ENCODE assay signal across 33 mouse cellular contexts in genomic region chr8:50310308-50310707, GRCm38 (mm10).
"Had no signal": no experiment of that assay in that cellular context is flagged by ENCODE, and none has a peak within 500 bp of the region (broad histone marks: within the 10 kb centered on the region; RNA-seq: fewer than 3 reads in every experiment).

No protein-coding gene starts in this region.

- H3K27me3 ChIP-seq: limb, embryonic 12.5 days; limb, embryonic 13.5 days; limb, embryonic 15.5 days; liver, embryonic 12.5 days; liver, embryonic 13.5 days; liver, embryonic 15.5 days; lung, embryonic 15.5 days; megakaryocyte, embryonic 14.5 days; midbrain, embryonic 12.5 days; midbrain, embryonic 13.5 days; midbrain, embryonic 15.5 days; neural tube, embryonic 12.5 days; neural tube, embryonic 13.5 days had no signal

- H3K36me3 ChIP-seq: limb, embryonic 10.5 days; limb, embryonic 12.5 days; limb, embryonic 13.5 days; limb, embryonic 15.5 days; liver, embryonic 12.5 days; liver, embryonic 13.5 days; liver, embryonic 15.5 days; lung, embryonic 15.5 days; midbrain, embryonic 10.5 days; midbrain, embryonic 12.5 days; midbrain, embryonic 13.5 days; midbrain, embryonic 15.5 days; neural tube, embryonic 12.5 days; neural tube, embryonic 13.5 days had no signal

- DNase-seq: left cerebral cortex, postnatal 4 days; liver; liver, embryonic 13.5 days; liver, postnatal 0 days; lung, adult 18-20 months; lung, adult 2 months; lung, embryonic 14.5 days; lung, postnatal 10 days; lung, postnatal 14 days; lung, postnatal 36 days; lung, postnatal 4 days; midbrain, embryonic 14.5 days had no signal

- ATAC-seq: liver, embryonic 12.5 days; liver, postnatal 0 days; lung, postnatal 0 days; midbrain, embryonic 13.5 days; midbrain, embryonic 15.5 days; midbrain, embryonic 16.5 days had no signal

- H3K9ac ChIP-seq: limb, embryonic 12.5 days; limb, embryonic 13.5 days; limb, embryonic 15.5 days; liver, embryonic 12.5 days; liver, embryonic 13.5 days; liver, embryonic 14.5 days; liver, embryonic 15.5 days; liver, postnatal 0 days; lung, embryonic 14.5 days; lung, embryonic 15.5 days; midbrain, embryonic 12.5 days; midbrain, embryonic 13.5 days; midbrain, embryonic 15.5 days; neural tube, embryonic 12.5 days; neural tube, embryonic 13.5 days had no signal

- H3K4me3 ChIP-seq: limb, embryonic 10.5 days; limb, embryonic 12.5 days; limb, embryonic 13.5 days; limb, embryonic 15.5 days; liver, embryonic 12.5 days; liver, embryonic 13.5 days; liver, embryonic 15.5 days; lung, embryonic 15.5 days; megakaryocyte, embryonic 14.5 days; midbrain, embryonic 10.5 days; midbrain, embryonic 12.5 days; midbrain, embryonic 13.5 days; midbrain, embryonic 15.5 days; myocyte; neural tube, embryonic 12.5 days; neural tube, embryonic 13.5 days had no signal

- H3K27ac ChIP-seq: limb, embryonic 10.5 days; limb, embryonic 12.5 days; limb, embryonic 13.5 days; limb, embryonic 15.5 days; liver, embryonic 12.5 days; liver, embryonic 13.5 days; liver, embryonic 14.5 days; liver, embryonic 15.5 days; lung, embryonic 15.5 days; macrophage; midbrain, embryonic 10.5 days; midbrain, embryonic 12.5 days; midbrain, embryonic 13.5 days; midbrain, embryonic 15.5 days; neural tube, embryonic 12.5 days; neural tube, embryonic 13.5 days had no signal

- H3K9me3 ChIP-seq: limb, embryonic 10.5 days; limb, embryonic 12.5 days; limb, embryonic 13.5 days; limb, embryonic 15.5 days; liver, embryonic 12.5 days; liver, embryonic 13.5 days; liver, embryonic 15.5 days; lung, embryonic 15.5 days; megakaryocyte, embryonic 14.5 days; midbrain, embryonic 10.5 days; midbrain, embryonic 12.5 days; midbrain, embryonic 13.5 days; midbrain, embryonic 15.5 days; neural tube, embryonic 12.5 days; neural tube, embryonic 13.5 days had no signal

- H3K4me1 ChIP-seq: limb, embryonic 10.5 days; limb, embryonic 12.5 days; limb, embryonic 13.5 days; limb, embryonic 15.5 days; liver, embryonic 12.5 days; liver, embryonic 13.5 days; liver, embryonic 15.5 days; lung, embryonic 15.5 days; megakaryocyte, embryonic 14.5 days; midbrain, embryonic 12.5 days; midbrain, embryonic 13.5 days; midbrain, embryonic 15.5 days; neural tube, embryonic 12.5 days; neural tube, embryonic 13.5 days had no signal

- H3K4me2 ChIP-seq: limb, embryonic 12.5 days; limb, embryonic 13.5 days; limb, embryonic 15.5 days; liver, embryonic 11.5 days; liver, embryonic 12.5 days; liver, embryonic 13.5 days; liver, embryonic 15.5 days; lung, embryonic 14.5 days; lung, embryonic 15.5 days; midbrain, embryonic 11.5 days; midbrain, embryonic 12.5 days; midbrain, embryonic 13.5 days; midbrain, embryonic 15.5 days; neural tube, embryonic 12.5 days; neural tube, embryonic 13.5 days had no signal
